Mouse (Mus musculus) MEL (cell line): ENCODE measurements around the gene Zzz3. TPM values are rescaled to one million over a fixed set of nuclear protein-coding genes. Genes with fewer than 3 reads are reported as not detected.

ENCODE experiments used
- DNase-seq: peaks from one replicate; pipeline ENCODE4 v3.0.0; 2011; ENCODE audit warnings: low read depth, low spot score
- H3K27ac ChIP-seq: 2 replicates; pipeline ENCODE4 v1.5.1; 2012; ENCODE audit warnings: low read depth, mild to moderate bottlenecking, control low read depth, low read length, moderate library complexity; ENCODE audit not compliant: control insufficient read depth
- H3K27me3 ChIP-seq, 2 experiments: fragments of 150-350 bp in 1 of 2; sonication (generic) in 1 of 2; 2 replicates each; pipeline ENCODE4 v1.6.1; 2012; ENCODE audit warnings: low read length in 2 of 2, mild to moderate bottlenecking in 2 of 2, improper control_type of control experiment in 1 of 2, moderate library complexity in 1 of 2; ENCODE audit not compliant: insufficient read depth in 2 of 2, control insufficient read depth in 1 of 2
- H3K36me3 ChIP-seq, 2 experiments: 2 replicates each; pipeline ENCODE4 v1.6.1; 2012 to 2014; ENCODE audit warnings: low read length in 2 of 2, improper control_type of control experiment in 1 of 2, inconsistent platforms in 1 of 2, mild to moderate bottlenecking in 1 of 2; ENCODE audit not compliant: insufficient read depth in 2 of 2, control insufficient read depth in 1 of 2
- H3K4me1 ChIP-seq, 2 experiments: fragments of 150-350 bp in 1 of 2; sonication (generic) in 1 of 2; 2 replicates each; pipeline ENCODE4 v1.6.1; 2012; ENCODE audit warnings: low read length in 2 of 2, improper control_type of control experiment in 1 of 2, mild to moderate bottlenecking in 1 of 2; ENCODE audit not compliant: insufficient read depth in 2 of 2, control insufficient read depth in 1 of 2
- H3K4me3 ChIP-seq, 2 experiments: fragments of 150-350 bp in 1 of 2; sonication (generic) in 1 of 2; 2 replicates each; pipeline ENCODE4 v1.5.1; 2012; ENCODE audit warnings: low read depth in 2 of 2, low read length in 2 of 2, mild to moderate bottlenecking in 2 of 2, moderate library complexity in 2 of 2, control low read depth in 1 of 2, improper control_type of control experiment in 1 of 2; ENCODE audit not compliant: control insufficient read depth in 1 of 2, insufficient read depth in 1 of 2
- H3K79me2 ChIP-seq: 2 replicates; pipeline ENCODE4 v1.6.1; 2012; ENCODE audit warnings: mild to moderate bottlenecking, low read length, moderate library complexity; ENCODE audit not compliant: control insufficient read depth, poor library complexity, insufficient read depth
- H3K9ac ChIP-seq: 2 replicates; pipeline ENCODE4 v1.6.1; 2012; ENCODE audit warnings: low read depth, mild to moderate bottlenecking, control low read depth, low read length, moderate library complexity; ENCODE audit not compliant: control insufficient read depth, poor library complexity, severe bottlenecking
- H3K9me3 ChIP-seq: fragments of 150-350 bp; sonication (generic); replicated peaks from 2 replicates; pipeline ENCODE4 v1.6.1; 2012; ENCODE audit warnings: mild to moderate bottlenecking, low read length, improper control_type of control experiment, moderate library complexity; ENCODE audit not compliant: insufficient read depth
- EP300 ChIP-seq, 2 experiments: IDR thresholded peaks; 2 replicates each; pipeline ENCODE4 v1.6.1; 2011; ENCODE audit warnings: improper control_type of control experiment in 2 of 2, low read length in 2 of 2, low read depth in 1 of 2, mild to moderate bottlenecking in 1 of 2
- GATA1 ChIP-seq: IDR thresholded peaks from 2 replicates; pipeline ENCODE4 v1.6.1; 2011; ENCODE audit warnings: low read depth, low read length, improper control_type of control experiment
- HCFC1 ChIP-seq: IDR thresholded peaks from 2 replicates; pipeline ENCODE4 v1.6.1; 2012; ENCODE audit warnings: low read depth, mild to moderate bottlenecking, inconsistent platforms, low read length, improper control_type of control experiment, moderate library complexity
- JUND ChIP-seq: IDR thresholded peaks from 2 replicates; pipeline ENCODE4 v1.6.1; 2011; ENCODE audit warnings: low read depth, mild to moderate bottlenecking, improper control_type of control experiment, low read length
- KAT2A ChIP-seq: conservative IDR thresholded peaks from 2 replicates; pipeline ENCODE4 v1.6.1; 2012; ENCODE audit warnings: low read depth, low read length, improper control_type of control experiment, inconsistent platforms
- MAX ChIP-seq: IDR thresholded peaks from 2 replicates; pipeline ENCODE4 v1.6.1; 2011; ENCODE audit warnings: low read length, improper control_type of control experiment
- MEF2A ChIP-seq: IDR thresholded peaks from 2 replicates; pipeline ENCODE4 v1.6.1; 2014; ENCODE audit warnings: low read depth, mild to moderate bottlenecking, inconsistent platforms, low read length, improper control_type of control experiment; ENCODE audit not compliant: poor library complexity, insufficient replicate concordance, severe bottlenecking; ENCODE audit errors: extremely low read depth
- MYC ChIP-seq: IDR thresholded peaks from 2 replicates; pipeline ENCODE4 v1.6.1; 2011; ENCODE audit warnings: low read depth, mild to moderate bottlenecking, low read length, improper control_type of control experiment, moderate library complexity
- NRF1 ChIP-seq: IDR thresholded peaks from 2 replicates; pipeline ENCODE4 v1.6.1; 2014; ENCODE audit warnings: low read depth, mild to moderate bottlenecking, inconsistent platforms, low read length, improper control_type of control experiment, moderate library complexity; ENCODE audit not compliant: poor library complexity, insufficient read depth, severe bottlenecking
- RAD21 ChIP-seq: IDR thresholded peaks from 2 replicates; pipeline ENCODE4 v1.6.1; 2011; ENCODE audit warnings: mild to moderate bottlenecking, low read depth, low read length, improper control_type of control experiment
- SMC3 ChIP-seq: IDR thresholded peaks from 2 replicates; pipeline ENCODE4 v1.6.1; 2011; ENCODE audit warnings: low read depth, low read length, improper control_type of control experiment
- TAL1 ChIP-seq: IDR thresholded peaks from 2 replicates; pipeline ENCODE4 v1.6.1; 2012; ENCODE audit warnings: mild to moderate bottlenecking, inconsistent platforms, low read length, moderate library complexity, mixed read lengths
- TBP ChIP-seq: IDR thresholded peaks from 2 replicates; pipeline ENCODE4 v1.8.0; 2011; ENCODE audit warnings: low read depth, low read length, improper control_type of control experiment
- UBTF ChIP-seq: IDR thresholded peaks from 2 replicates; pipeline ENCODE4 v1.6.1; 2012; ENCODE audit warnings: low read depth, mild to moderate bottlenecking, inconsistent platforms, low read length, improper control_type of control experiment, moderate library complexity, borderline replicate concordance; ENCODE audit not compliant: insufficient read depth
- USF2 ChIP-seq, 2 experiments: IDR thresholded peaks; 2 replicates each; pipeline ENCODE4 v1.6.1; 2011 to 2012; ENCODE audit warnings: improper control_type of control experiment in 2 of 2, low read length in 2 of 2, borderline replicate concordance in 1 of 2, inconsistent platforms in 1 of 2, low read depth in 1 of 2, mild to moderate bottlenecking in 1 of 2; ENCODE audit not compliant: insufficient read depth in 1 of 2
- ZKSCAN1 ChIP-seq: IDR thresholded peaks from 2 replicates; pipeline ENCODE4 v1.6.1; 2012; ENCODE audit warnings: low read depth, mild to moderate bottlenecking, inconsistent platforms, low read length, improper control_type of control experiment, moderate library complexity
- ZMIZ1 ChIP-seq: IDR thresholded peaks from 2 replicates; pipeline ENCODE4 v1.6.1; 2012; ENCODE audit warnings: low read depth, mild to moderate bottlenecking, inconsistent platforms, low read length, improper control_type of control experiment, moderate library complexity
- polyA plus RNA-seq, 2 experiments: library from polyadenylated mRNA; stranded (reverse) in 1 of 2; unstranded in 1 of 2; fragments of >175 nt in 1 of 2; fragments of >200 nt in 1 of 2; gene quantifications; 2 replicates each; pipeline versions ENCODE4 v1.2.1 to v1.2.4; 2012; ENCODE audit warnings: low replicate concordance in 2 of 2, low read depth in 1 of 2; ENCODE audit not compliant: insufficient read length in 2 of 2, insufficient read depth in 1 of 2, missing spikeins in 1 of 2
- total RNA-seq: library from RNA; depleted of rRNA; stranded (reverse); fragments of 300-350 nt; gene quantifications from 2 replicates; pipeline ENCODE4 v1.2.3, GENCODE M21; 2012

Gene Zzz3
- total and polyA plus RNA-seq, 3 experiments: 46.1 to 507 (median 53.7) TPM

DNA sequence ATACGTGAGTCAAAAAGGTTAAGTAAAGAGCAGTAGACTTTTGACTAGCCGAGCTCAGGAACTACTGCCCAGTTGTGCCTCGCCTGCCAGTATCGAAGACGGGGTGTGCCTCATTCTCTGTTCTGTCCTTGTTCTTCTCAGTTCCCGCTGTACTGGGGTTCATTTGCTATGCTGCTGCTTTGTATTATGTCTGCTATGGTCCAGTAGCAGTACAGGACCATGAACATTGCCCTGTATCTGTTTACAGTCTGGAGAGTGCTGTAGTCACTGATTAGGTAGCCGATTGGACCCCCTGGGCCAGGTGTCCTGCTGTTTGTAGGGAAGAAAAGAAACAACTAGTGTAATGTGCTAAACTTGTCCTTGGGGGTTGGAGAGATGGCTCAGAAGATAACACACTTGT, 42.8 kb downstream of the Zzz3 start:
- no peak for TF ChIP-seq MAX
- no peak for TF ChIP-seq TAL1
- no peak for TF ChIP-seq MEF2A
- no peak for TF ChIP-seq MYC
- Histone ChIP-seq H3K9me3 (no peaks in the 10 kb centered on the region), H3K79me2 (peaks cover 16% of the 10 kb centered on the region), H3K27ac (no peak overlapping the region), H3K4me3 (no peak overlapping the region), H3K27me3 (no peaks in the 10 kb centered on the region), H3K9ac (no peak overlapping the region), H3K36me3 (peaks cover 0 to 13% of the 10 kb centered on the region in 2 experiments; a peak in 3 of 4 replicates), H3K4me1 (no peaks in the 10 kb centered on the region; a peak in 1 of 4 replicates)
- no peak for DNase-seq

DNA sequence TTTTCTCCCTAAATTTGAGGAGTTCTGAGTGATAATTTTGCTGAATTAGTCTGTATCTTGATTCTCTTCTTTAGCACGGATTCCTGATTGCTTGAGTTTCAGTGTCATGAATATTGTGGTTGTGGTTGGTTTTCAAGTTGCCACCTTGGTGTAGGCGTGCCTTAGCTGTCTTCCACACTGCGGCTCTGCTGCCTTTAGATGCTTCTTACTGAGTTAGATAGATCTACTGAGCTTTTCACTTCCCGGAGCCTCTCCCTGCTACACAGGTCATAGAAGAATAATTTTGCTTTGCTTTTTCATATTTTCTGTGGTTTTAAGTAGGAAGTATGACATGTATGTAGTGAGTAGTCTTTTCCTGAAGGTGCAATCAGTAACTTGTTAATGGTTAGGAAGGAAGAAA, 47.5 kb downstream of the Zzz3 start:
- H3K9me3 ChIP-seq: no peaks in the 10 kb centered on the region
- no peak overlapping the region for H3K4me3 ChIP-seq
- DNase-seq: no peak
- H3K36me3 ChIP-seq: peaks cover 0 to 27% of the 10 kb centered on the region in 2 experiments; a peak in 2 of 4 replicates
- peaks cover 16% of the 10 kb centered on the region for H3K79me2 ChIP-seq
- TF ChIP-seq RAD21: no peak
- TF ChIP-seq ZKSCAN1: no peak
- TF ChIP-seq GATA1: no peak
- TF ChIP-seq SMC3: no peak
- no peak for TF ChIP-seq USF2 (IDR thresholded peaks at IDR 0.05; ENCODE audit: borderline replicate concordance in 1 of 2, insufficient read depth in 1 of 2, low read depth in 1 of 2, low read length in 2 of 2)
- TF ChIP-seq NRF1: no peak
- TF ChIP-seq HCFC1: no peak
- no peak for TF ChIP-seq EP300 (IDR thresholded peaks at IDR 0.05; ENCODE audit: low read depth in 1 of 2, low read length in 2 of 2)
- no peak for TF ChIP-seq JUND
- no peak for TF ChIP-seq ZMIZ1
- no peak for TF ChIP-seq UBTF
- no peak for TF ChIP-seq MEF2A
- no peak for TF ChIP-seq TBP
- no peak for TF ChIP-seq KAT2A
- no peak overlapping the region for H3K9ac ChIP-seq
- no peak overlapping the region for H3K27ac ChIP-seq
- H3K4me1 ChIP-seq: no peaks in the 10 kb centered on the region
- H3K27me3 ChIP-seq: no peaks in the 10 kb centered on the region
